In genomic region chr2:29473907-29474306, GRCm38 (mm10) we compare ENCODE assay signal across 18 mouse cellular contexts.
DNase-seq lines count a peak whose midpoint lies in the region; ATAC-seq lines count a peak whose summit lies in the region.
"Had no signal": no experiment of that assay in that cellular context is flagged by ENCODE, and none has a peak within 500 bp of the region (broad histone marks: within the 10 kb centered on the region; RNA-seq: fewer than 3 reads in every experiment).

No protein-coding gene starts in this region.

- ATAC-seq in hindbrain, embryonic 12.5 days (ENCODE audit: low FRiP score): peak; percentile 79; the same call in 1 of the 2 replicates
- ATAC-seq in hindbrain, embryonic 16.5 days: no peak
- ATAC-seq: forebrain, postnatal 0 days had no signal

- no peak overlapping the region for H3K4me2 ChIP-seq in hindbrain, embryonic 12.5 days (replicated peaks)
- H3K4me2 ChIP-seq in hindbrain, embryonic 16.5 days (ENCODE audit: low read length): no peak overlapping the region
- H3K4me2 ChIP-seq: forebrain, embryonic 12.5 days; heart, embryonic 11.5 days; heart, embryonic 15.5 days had no signal

- no peaks in the 10 kb centered on the region for H3K9me3 ChIP-seq in hindbrain, embryonic 12.5 days (replicated peaks)
- no peaks in the 10 kb centered on the region for H3K9me3 ChIP-seq in hindbrain, embryonic 16.5 days (ENCODE audit: control insufficient read depth, low read length)
- H3K9me3 ChIP-seq: forebrain, embryonic 12.5 days; heart, embryonic 15.5 days had no signal

- H3K4me1 ChIP-seq in hindbrain, embryonic 12.5 days: peaks cover 13% of the 10 kb centered on the region
- H3K4me1 ChIP-seq in hindbrain, embryonic 16.5 days (ENCODE audit: control insufficient read depth, insufficient read depth, low read depth, low read length): peaks cover 4% of the 10 kb centered on the region
- H3K4me1 ChIP-seq: heart, embryonic 15.5 days had no signal

- H3K9ac ChIP-seq in hindbrain, embryonic 12.5 days: no peak overlapping the region
- H3K9ac ChIP-seq in hindbrain, embryonic 16.5 days (ENCODE audit: low read depth, low read length): no peak overlapping the region
- H3K9ac ChIP-seq: forebrain, embryonic 12.5 days; forebrain, postnatal 0 days; heart, embryonic 15.5 days had no signal

- no peaks in the 10 kb centered on the region for H3K27me3 ChIP-seq in hindbrain, embryonic 12.5 days
- no peaks in the 10 kb centered on the region for H3K27me3 ChIP-seq in hindbrain, embryonic 16.5 days (replicated peaks; ENCODE audit: control insufficient read depth, insufficient read depth, low read length)
- H3K27me3 ChIP-seq: forebrain, embryonic 12.5 days; heart, embryonic 15.5 days had no signal

- WGBS in hindbrain, embryonic 12.5 days: 47% methylated on average over 2 of the region's 2 CpGs
- 29% methylated on average over 2 of the region's 2 CpGs for WGBS in hindbrain, embryonic 16.5 days

- H3K4me3 ChIP-seq in hindbrain, embryonic 12.5 days: no peak overlapping the region
- H3K4me3 ChIP-seq in hindbrain, embryonic 16.5 days (ENCODE audit: low read length): no peak overlapping the region
- H3K4me3 ChIP-seq: forebrain, embryonic 12.5 days; heart, adult 2 months; heart, embryonic 15.5 days had no signal

- no peaks in the 10 kb centered on the region for H3K36me3 ChIP-seq in hindbrain, embryonic 12.5 days
- no peaks in the 10 kb centered on the region for H3K36me3 ChIP-seq in hindbrain, embryonic 16.5 days (ENCODE audit: control insufficient read depth, insufficient read depth, low read length)
- H3K36me3 ChIP-seq: forebrain, embryonic 12.5 days; heart, embryonic 15.5 days had no signal

- DNase-seq in lung, postnatal 10 days: peak; percentile 51
- DNase-seq in lung, postnatal 25 days (ENCODE audit: low spot score): no peak
- DNase-seq in MN1 (ENCODE audit: low spot score): peak; percentile 8
- DNase-seq in retina, embryonic 14.5 days (ENCODE audit: low spot score): peak; percentile 49
- no peak for DNase-seq in kidney, adult 11 months
- DNase-seq: adrenal gland, adult 8-10 months; adrenal gland, postnatal 36 days; cerebellum, adult 2 months; cerebellum, postnatal 10 days; forebrain, postnatal 0 days; gastrocnemius, postnatal 14 days; heart, adult 2 months; heart, postnatal 14 days had no signal

- H3K27ac ChIP-seq in hindbrain, embryonic 12.5 days: 0 out of 2 replicates have a peak overlapping the region, but pooled peaks have one; percentile 25
- no peak overlapping the region for H3K27ac ChIP-seq in hindbrain, embryonic 16.5 days (ENCODE audit: low read depth, low read length)
- H3K27ac ChIP-seq: forebrain, embryonic 12.5 days; heart, adult 2 months; heart, embryonic 15.5 days had no signal

Comparison
In these comparisons a context has a peak if more than half of its experiments do, and no peak if none do; other contexts are left out.
1. DNase-seq: peak in lung, postnatal 10 days (single experiment), MN1 (single experiment) and retina, embryonic 14.5 days (single experiment); none in lung, postnatal 25 days (single experiment) and kidney, adult 11 months (single experiment).